ENCODE assay signal across 16 mouse cellular contexts in genomic region chr9:42230333-42230732, GRCm38 (mm10). TPM values are rescaled to one million over a fixed set of nuclear protein-coding genes. Genes with fewer than 3 reads are reported as not detected.
A peak's percentile ranks its signal among the peaks of the same experiment; 100 is the strongest.
DNase-seq lines count a peak whose midpoint lies in the region; ATAC-seq and TF ChIP-seq lines count a peak whose summit lies in the region.
"Had no signal": no experiment of that assay in that cellular context is flagged by ENCODE, and none has a peak within 500 bp of the region (broad histone marks: within the 10 kb centered on the region; RNA-seq: fewer than 3 reads in every experiment).

No protein-coding gene starts in this region.

- no peak for TF ChIP-seq CTCF in cerebellum, adult 2 months (IDR thresholded peaks at IDR 0.05; ENCODE audit: borderline replicate concordance, insufficient read depth, low read depth, low read length)

- peak in 1 of 2 experiments; percentile 26 for DNase-seq in cerebellum, adult 2 months
- no peak for DNase-seq in cerebellum, postnatal 14 days
- no peak for DNase-seq in hindbrain, embryonic 11.5 days (ENCODE audit: low spot score)
- DNase-seq in liver: no peak
- DNase-seq: adrenal gland, postnatal 10 days; gastrocnemius, postnatal 10 days; heart, adult 2 months; kidney, adult 11 months; kidney, adult 9 months had no signal

- ATAC-seq in forebrain, embryonic 13.5 days: no peak
- ATAC-seq in forebrain, embryonic 16.5 days: no peak
- no peak for ATAC-seq in hindbrain, embryonic 11.5 days (ENCODE audit: low FRiP score)
- no peak for ATAC-seq in hindbrain, embryonic 16.5 days

- TF ChIP-seq POLR2A in cerebellum, adult 2 months (IDR thresholded peaks at IDR 0.05; ENCODE audit: borderline replicate concordance, insufficient read depth, low read length): no peak

- no peak overlapping the region for H3K9ac ChIP-seq in forebrain, embryonic 13.5 days
- H3K9ac ChIP-seq in forebrain, embryonic 16.5 days (replicated peaks; ENCODE audit: low read depth, low read length): no peak overlapping the region
- H3K9ac ChIP-seq in hindbrain, embryonic 11.5 days (ENCODE audit: low read depth, low read length): no peak overlapping the region
- H3K9ac ChIP-seq in hindbrain, embryonic 16.5 days (ENCODE audit: low read depth, low read length): no peak overlapping the region
- H3K9ac ChIP-seq: embryonic facial prominence, embryonic 13.5 days; forebrain, embryonic 12.5 days; hindbrain, embryonic 15.5 days had no signal

- 60% methylated on average over 2 of the region's 2 CpGs for WGBS in cerebellum, adult 2 months
- 84% methylated on average over 2 of the region's 2 CpGs for WGBS in forebrain, embryonic 13.5 days
- 88% methylated on average over 2 of the region's 2 CpGs for WGBS in forebrain, embryonic 16.5 days
- WGBS in hindbrain, embryonic 11.5 days: 91% methylated on average over 2 of the region's 2 CpGs
- WGBS in hindbrain, embryonic 16.5 days: 81% methylated on average over 2 of the region's 2 CpGs

- H3K27ac ChIP-seq in cerebellum, adult 2 months (ENCODE audit: insufficient read depth, low read length): peak overlapping the region; percentile 77
- 0 out of 2 replicates have a peak overlapping the region, but pooled peaks have one; percentile 1 for H3K27ac ChIP-seq in forebrain, embryonic 13.5 days
- no peak overlapping the region for H3K27ac ChIP-seq in forebrain, embryonic 16.5 days (ENCODE audit: low read length)
- peak overlapping the region; percentile 63 for H3K27ac ChIP-seq in hindbrain, embryonic 11.5 days (ENCODE audit: low read depth, low read length)
- no peak overlapping the region for H3K27ac ChIP-seq in hindbrain, embryonic 16.5 days (ENCODE audit: low read depth, low read length)
- H3K27ac ChIP-seq: embryonic facial prominence, embryonic 13.5 days; heart, adult 2 months had no signal

- H3K36me3 ChIP-seq in forebrain, embryonic 13.5 days (ENCODE audit: poor library complexity, severe bottlenecking): no peaks in the 10 kb centered on the region
- H3K36me3 ChIP-seq in forebrain, embryonic 16.5 days (ENCODE audit: control insufficient read depth, insufficient read depth): no peaks in the 10 kb centered on the region
- H3K36me3 ChIP-seq in hindbrain, embryonic 11.5 days (ENCODE audit: control insufficient read depth, insufficient read depth, low read length): no peaks in the 10 kb centered on the region
- H3K36me3 ChIP-seq in hindbrain, embryonic 16.5 days (ENCODE audit: control insufficient read depth, insufficient read depth, low read length): no peaks in the 10 kb centered on the region
- H3K36me3 ChIP-seq: embryonic facial prominence, embryonic 13.5 days; forebrain, embryonic 12.5 days; hindbrain, embryonic 15.5 days had no signal

- H3K27me3 ChIP-seq in cerebellum, adult 2 months (ENCODE audit: control insufficient read depth, insufficient read depth, low read length): no peaks in the 10 kb centered on the region
- H3K27me3 ChIP-seq in forebrain, embryonic 13.5 days: no peaks in the 10 kb centered on the region
- H3K27me3 ChIP-seq in forebrain, embryonic 16.5 days (replicated peaks; ENCODE audit: control insufficient read depth, insufficient read depth, low read length): no peaks in the 10 kb centered on the region
- H3K27me3 ChIP-seq in hindbrain, embryonic 11.5 days (ENCODE audit: control insufficient read depth, insufficient read depth, low read length): no peaks in the 10 kb centered on the region
- H3K27me3 ChIP-seq in hindbrain, embryonic 16.5 days (replicated peaks; ENCODE audit: control insufficient read depth, insufficient read depth, low read length): no peaks in the 10 kb centered on the region
- H3K27me3 ChIP-seq: embryonic facial prominence, embryonic 13.5 days; forebrain, embryonic 12.5 days; hindbrain, embryonic 15.5 days had no signal

- no peak overlapping the region for H3K4me3 ChIP-seq in cerebellum, adult 2 months (replicated peaks; ENCODE audit: insufficient read depth, low read depth, low read length)
- no peak overlapping the region for H3K4me3 ChIP-seq in forebrain, embryonic 13.5 days
- no peak overlapping the region for H3K4me3 ChIP-seq in forebrain, embryonic 16.5 days (replicated peaks; ENCODE audit: low read length)
- no peak overlapping the region for H3K4me3 ChIP-seq in hindbrain, embryonic 11.5 days (ENCODE audit: low read depth, low read length)
- no peak overlapping the region for H3K4me3 ChIP-seq in hindbrain, embryonic 16.5 days (ENCODE audit: low read length)
- H3K4me3 ChIP-seq: embryonic facial prominence, embryonic 13.5 days; forebrain, embryonic 12.5 days; heart, adult 2 months; hindbrain, embryonic 15.5 days had no signal

- no peaks in the 10 kb centered on the region for H3K9me3 ChIP-seq in forebrain, embryonic 13.5 days (replicated peaks)
- no peaks in the 10 kb centered on the region for H3K9me3 ChIP-seq in forebrain, embryonic 16.5 days (ENCODE audit: control insufficient read depth, low read length)
- H3K9me3 ChIP-seq in hindbrain, embryonic 11.5 days (ENCODE audit: control insufficient read depth, low read length): no peaks in the 10 kb centered on the region
- no peaks in the 10 kb centered on the region for H3K9me3 ChIP-seq in hindbrain, embryonic 16.5 days (ENCODE audit: control insufficient read depth, low read length)
- H3K9me3 ChIP-seq: embryonic facial prominence, embryonic 13.5 days; forebrain, embryonic 12.5 days; hindbrain, embryonic 15.5 days had no signal

- peaks cover 24% of the 10 kb centered on the region for H3K4me1 ChIP-seq in cerebellum, adult 2 months (ENCODE audit: control insufficient read depth, insufficient read depth, low read length)
- H3K4me1 ChIP-seq in forebrain, embryonic 13.5 days: 0 out of 2 replicates have a peak, but pooled peaks cover 5% of the 10 kb centered on the region
- peaks cover 7% of the 10 kb centered on the region for H3K4me1 ChIP-seq in forebrain, embryonic 16.5 days (replicated peaks; ENCODE audit: control insufficient read depth, insufficient read depth, low read length)
- H3K4me1 ChIP-seq in hindbrain, embryonic 11.5 days (replicated peaks; ENCODE audit: control insufficient read depth, insufficient read depth, low read length): no peaks in the 10 kb centered on the region
- H3K4me1 ChIP-seq in hindbrain, embryonic 16.5 days (ENCODE audit: control insufficient read depth, insufficient read depth, low read depth, low read length): no peaks in the 10 kb centered on the region
- H3K4me1 ChIP-seq: embryonic facial prominence, embryonic 13.5 days; forebrain, embryonic 12.5 days had no signal

- no peak overlapping the region for H3K4me2 ChIP-seq in forebrain, embryonic 13.5 days
- no peak overlapping the region for H3K4me2 ChIP-seq in forebrain, embryonic 16.5 days (ENCODE audit: low read length)
- H3K4me2 ChIP-seq in hindbrain, embryonic 11.5 days (replicated peaks; ENCODE audit: low read depth, low read length): no peak overlapping the region
- no peak overlapping the region for H3K4me2 ChIP-seq in hindbrain, embryonic 16.5 days (ENCODE audit: low read length)
- H3K4me2 ChIP-seq: embryonic facial prominence, embryonic 13.5 days; forebrain, embryonic 12.5 days; heart, embryonic 11.5 days; hindbrain, embryonic 15.5 days had no signal

RNA-seq across cellular contexts. Expression of gene Sc5d, which starts 33.7 kb away (rescaled TPM):
- polyA plus RNA-seq in cerebellum, adult 2 months (2012; rRNA removed): 88.8 and 92.6 TPM in 2 replicates
- 62.1 and 66.0 TPM in 2 replicates for polyA plus RNA-seq in forebrain, embryonic 13.5 days (2015; fragmentation: Nextera tagmentation; extraction: Ambion mirVana)
- polyA plus RNA-seq in forebrain, embryonic 16.5 days (2015; fragmentation: Nextera tagmentation; extraction: Ambion mirVana): 76.8 and 79.8 TPM in 2 replicates
- 73.3 and 80.9 TPM in 2 replicates for polyA plus RNA-seq in hindbrain, embryonic 11.5 days (2014; fragmentation: Nextera tagmentation; extraction: Ambion mirVana)
- 79.2 and 84.1 TPM in 2 replicates for polyA plus RNA-seq in hindbrain, embryonic 16.5 days (2015; fragmentation: Nextera tagmentation; extraction: Ambion mirVana)

Comparison
In these comparisons a context has a peak if more than half of its experiments do, and no peak if none do; other contexts are left out.
1. H3K27ac ChIP-seq: peak in cerebellum, adult 2 months (single experiment), forebrain, embryonic 13.5 days (single experiment) and hindbrain, embryonic 11.5 days (single experiment); none in forebrain, embryonic 16.5 days (single experiment) and hindbrain, embryonic 16.5 days (single experiment).